ENCODE assay signal across 9 mouse cellular contexts in genomic region chr6:92269019-92269418, GRCm38 (mm10). TPM values are rescaled to one million over a fixed set of nuclear protein-coding genes. Genes with fewer than 3 reads are reported as not detected.
DNase-seq lines count a peak whose midpoint lies in the region; ATAC-seq and TF ChIP-seq lines count a peak whose summit lies in the region.
"Had no signal": no experiment of that assay in that cellular context is flagged by ENCODE, and none has a peak within 500 bp of the region (broad histone marks: within the 10 kb centered on the region; RNA-seq: fewer than 3 reads in every experiment).

No protein-coding gene starts in this region.

- ATAC-seq in liver, postnatal 0 days, result peak; percentile 49; the same call in 1 of the 2 replicates

- H3K36me3 ChIP-seq in ES-E14 (ENCODE audit: control insufficient read depth, insufficient read depth, low read length, poor library complexity, severe bottlenecking), result no peaks in the 10 kb centered on the region
- H3K36me3 ChIP-seq in liver, postnatal 0 days (replicated peaks; ENCODE audit: insufficient read depth, low read length), result no peaks in the 10 kb centered on the region

- H3K4me2 ChIP-seq in liver, postnatal 0 days (ENCODE audit: low read depth, low read length), result no peak overlapping the region

- H3K9ac ChIP-seq in ES-E14 (ENCODE audit: insufficient read depth, low read depth, low read length, poor library complexity, severe bottlenecking), result no peak overlapping the region
- no peak overlapping the region for H3K9ac ChIP-seq in liver, postnatal 0 days (replicated peaks)

- H3K4me1 ChIP-seq in ES-E14 (ENCODE audit: control insufficient read depth in 2 of 2, insufficient read depth in 2 of 2, low read length in 2 of 2, poor library complexity in 1 of 2), result no peaks in the 10 kb centered on the region
- no peaks in the 10 kb centered on the region for H3K4me1 ChIP-seq in liver, postnatal 0 days (ENCODE audit: insufficient read depth)

- H3K9me3 ChIP-seq in ES-E14 (ENCODE audit: control insufficient read depth, insufficient read depth, low read depth, low read length), result no peaks in the 10 kb centered on the region
- no peaks in the 10 kb centered on the region for H3K9me3 ChIP-seq in liver, postnatal 0 days (ENCODE audit: low read length)

- 12% methylated on average over 4 of the region's 4 CpGs for WGBS in liver, postnatal 0 days (ENCODE audit: insufficient replicate concordance)

- no peak for TF ChIP-seq EP300 in liver, postnatal 0 days (IDR thresholded peaks at IDR 0.05; ENCODE audit: low read depth)

- H3K27me3 ChIP-seq in liver, postnatal 0 days (ENCODE audit: insufficient read depth, low read length), result no peaks in the 10 kb centered on the region

- in situ Hi-C loops in ES-E14 (cut with MboI; ENCODE audit: low sequenced_read_pairs in 2 of 2, unreplicated experiment in 2 of 2), result no loop called here

- DNase-seq in ES-E14 (ENCODE audit: low read depth, low spot score), result peak; percentile 82
- peak; percentile 78 for DNase-seq in adrenal gland, postnatal 10 days
- peak; percentile 77 for DNase-seq in embryo, embryonic 11 days
- peak; percentile 29 to 34 for DNase-seq in heart, adult 9 months (ENCODE audit: low spot score in 2 of 2)
- DNase-seq in kidney, postnatal 14 days, result peak; percentile 75
- DNase-seq in liver, postnatal 0 days, result peak; percentile 81
- peak; percentile 54 for DNase-seq in retina, postnatal 7 days (ENCODE audit: low read depth, low spot score)
- DNase-seq in urinary bladder, postnatal 4 days (ENCODE audit: low spot score in 2 of 2), result peak; percentile 23 to 72

- peak; percentile 92 for TF ChIP-seq CTCF in liver, postnatal 0 days (IDR thresholded peaks at IDR 0.05; ENCODE audit: low read depth)

- no peak overlapping the region for H3K4me3 ChIP-seq in ES-E14 (ENCODE audit: insufficient read depth in 1 of 2, low read depth in 1 of 2, low read length in 2 of 2, poor library complexity in 1 of 2, severe bottlenecking in 1 of 2)
- H3K4me3 ChIP-seq in liver, postnatal 0 days (ENCODE audit: low read depth, low read length), result no peak overlapping the region

- no peak overlapping the region for H3K27ac ChIP-seq in ES-E14 (ENCODE audit: insufficient read depth, low read depth, low read length, poor library complexity, severe bottlenecking)
- no peak overlapping the region for H3K27ac ChIP-seq in liver, postnatal 0 days (ENCODE audit: low read depth)
- H3K27ac ChIP-seq: macrophage had no signal

TF ChIP-seq in ES-E14, 5 proteins besides CTCF, POLR2A, EP300 and RAD21:
- TF ChIP-seq ZNF384 (IDR thresholded peaks at IDR 0.05; ENCODE audit: low read depth, low read length) (no peak), ZC3H11A (IDR thresholded peaks at IDR 0.05; ENCODE audit: borderline replicate concordance, low read depth, low read length) (peak; percentile 100), MAFK (IDR thresholded peaks at IDR 0.05; ENCODE audit: insufficient read depth, low read depth, low read length) (no peak), HCFC1 (IDR thresholded peaks at IDR 0.05; ENCODE audit: borderline replicate concordance, insufficient read depth, low read length) (no peak), CHD2 (IDR thresholded peaks at IDR 0.05; ENCODE audit: low read depth, low read length) (no peak)
TF ChIP-seq in ES-E14: peak in this region for 1.

RNA-seq across cellular contexts. Expression of gene Trh, which starts 24.6 kb away (rescaled TPM):
- 495 and 1,395 TPM in 2 replicates for total RNA-seq in ES-E14 (2012; rRNA removed)
- not detected for total RNA-seq in adrenal gland, postnatal 10 days (2021)
- polyA plus RNA-seq in liver, postnatal 0 days (2015; fragmentation: Nextera tagmentation; extraction: Ambion mirVana), result 0.07 TPM in 1 of 2 replicates, not detected in the other
- polyA plus RNA-seq: macrophage had no signal

RNA-seq across cellular contexts. Expression of gene Rbsn, which starts 54.3 kb away (rescaled TPM):
- 14.7 and 17.9 TPM in 2 replicates for total RNA-seq in ES-E14 (2012; rRNA removed)
- total RNA-seq in adrenal gland, postnatal 10 days (2021), result 10 to 100 TPM; 20.0 to 21.7 TPM
- 4.4 and 6.2 TPM in 2 replicates for polyA plus RNA-seq in liver, postnatal 0 days (2015; fragmentation: Nextera tagmentation; extraction: Ambion mirVana)

Comparison
In these comparisons a context has a peak if more than half of its experiments do, and no peak if none do; other contexts are left out.
1. DNase-seq: peak in every context shown above with its lines; median percentile 82 in ES-E14; 81 in liver, postnatal 0 days; 78 in adrenal gland, postnatal 10 days; 77 in embryo, embryonic 11 days; 75 in kidney, postnatal 14 days; 54 in retina, postnatal 7 days; 48 in urinary bladder, postnatal 4 days; 32 in heart, adult 9 months.
2. RNA of gene Trh, which starts 24.6 kb away (total RNA-seq): 495 to 1,395 TPM in ES-E14; not detected in adrenal gland, postnatal 10 days; every median in the first group is over 100 times any median in the second.